ENCODE assay signal across 15 mouse cellular contexts in genomic region chr16:46107431-46107830, GRCm38 (mm10). TPM values are rescaled to one million over a fixed set of nuclear protein-coding genes. Genes with fewer than 3 reads are reported as not detected.
"Had no signal": no experiment of that assay in that cellular context is flagged by ENCODE, and none has a peak within 500 bp of the region (broad histone marks: within the 10 kb centered on the region; RNA-seq: fewer than 3 reads in every experiment).

No protein-coding gene starts in this region.

- H3K4me1 ChIP-seq: limb, embryonic 12.5 days; liver, embryonic 13.5 days; neural tube, embryonic 12.5 days had no signal

- H3K9ac ChIP-seq: limb, embryonic 12.5 days; liver, embryonic 13.5 days; neural tube, embryonic 12.5 days had no signal

- DNase-seq: kidney, adult 8-10 months; kidney, postnatal 36 days; layer of hippocampus, adult 9-11 months; layer of hippocampus, postnatal 36 days; liver; liver, embryonic 13.5 days; lung, adult 18-20 months; midbrain, embryonic 14.5 days had no signal

- H3K27me3 ChIP-seq: limb, embryonic 12.5 days; liver, embryonic 13.5 days; neural tube, embryonic 12.5 days had no signal

- H3K4me2 ChIP-seq: limb, embryonic 12.5 days; liver, embryonic 13.5 days; neural tube, embryonic 12.5 days had no signal

- H3K9me3 ChIP-seq: limb, embryonic 12.5 days; liver, embryonic 13.5 days; midbrain, embryonic 10.5 days; neural tube, embryonic 12.5 days had no signal

- H3K4me3 ChIP-seq: limb, embryonic 12.5 days; liver, embryonic 13.5 days; midbrain, embryonic 10.5 days; myocyte; neural tube, embryonic 12.5 days had no signal

- H3K36me3 ChIP-seq: limb, embryonic 12.5 days; liver, embryonic 13.5 days; midbrain, embryonic 10.5 days; neural tube, embryonic 12.5 days had no signal

- H3K27ac ChIP-seq: limb, embryonic 12.5 days; liver, embryonic 13.5 days; midbrain, embryonic 10.5 days; neural tube, embryonic 12.5 days had no signal

RNA-seq across cellular contexts. Expression of gene Cd96, which starts 12.6 kb away (rescaled TPM):
- total RNA-seq: layer of hippocampus, adult 18-20 months; layer of hippocampus, postnatal 36 days had no signal
- polyA plus RNA-seq: kidney, embryonic 16.5 days; limb, embryonic 12.5 days; liver, embryonic 13.5 days; midbrain, embryonic 10.5 days; myocyte; neural tube, embryonic 12.5 days had no signal

RNA-seq across cellular contexts. Expression of gene Gm4737, which starts 47.4 kb away (rescaled TPM):
- total RNA-seq: neutrophil, adult 5-6 weeks had no signal
